Mouse (Mus musculus) cerebellum, adult 2 months (tissue): ENCODE measurements around the gene Tbc1d9b. TPM values are rescaled to one million over a fixed set of nuclear protein-coding genes. Genes with fewer than 3 reads are reported as not detected.

ENCODE experiments used
- DNase-seq, 2 experiments: peaks; one replicate each; pipeline ENCODE4 v3.0.0; 2021
- H3K27ac ChIP-seq: fragments of 200-500 bp; 2 replicates; pipeline ENCODE4 v1.5.1; 2012; ENCODE audit warnings: low read length, control low read depth, inconsistent platforms; ENCODE audit not compliant: insufficient read depth
- H3K27me3 ChIP-seq: fragments of 200-500 bp; 2 replicates; pipeline ENCODE4 v1.6.1; 2012; ENCODE audit warnings: inconsistent platforms, mild to moderate bottlenecking, low read length, moderate library complexity; ENCODE audit not compliant: control insufficient read depth, insufficient read depth
- H3K4me1 ChIP-seq: fragments of 200-500 bp; 2 replicates; pipeline ENCODE4 v1.6.1; 2011; ENCODE audit warnings: low read length; ENCODE audit not compliant: control insufficient read depth, insufficient read depth
- H3K4me3 ChIP-seq: fragments of 200-500 bp; replicated peaks from 2 replicates; pipeline ENCODE3; 2011; ENCODE audit warnings: mild to moderate bottlenecking, low read depth, low read length, control low read depth; ENCODE audit not compliant: insufficient read depth
- CTCF ChIP-seq: fragments of 200-500 bp; IDR thresholded peaks from 2 replicates; pipeline ENCODE4 v1.5.1; 2011; ENCODE audit warnings: low read depth, mild to moderate bottlenecking, control low read depth, low read length, moderate library complexity, borderline replicate concordance; ENCODE audit not compliant: insufficient read depth
- POLR2A ChIP-seq: fragments of 200-500 bp; IDR thresholded peaks from 2 replicates; pipeline ENCODE4 v1.6.1; 2011; ENCODE audit warnings: low read length, control low read depth, borderline replicate concordance; ENCODE audit not compliant: insufficient read depth
- WGBS: fragments of 180-500 bp; shearing (Covaris S2); methylation state at CpG from one replicate; pipeline ENCODE4 v1.1.7; 2018; 5-methylcytosine and 5-hydroxymethylcytosine counted together
- polyA plus RNA-seq: library from polyadenylated mRNA; depleted of rRNA; stranded (reverse); fragments of >200 nt; gene quantifications from 2 replicates; pipeline ENCODE4 v1.2.3, GENCODE M21; 2012

Gene Tbc1d9b
- polyA plus RNA-seq, 1 experiment = 124 TPM

DNA sequence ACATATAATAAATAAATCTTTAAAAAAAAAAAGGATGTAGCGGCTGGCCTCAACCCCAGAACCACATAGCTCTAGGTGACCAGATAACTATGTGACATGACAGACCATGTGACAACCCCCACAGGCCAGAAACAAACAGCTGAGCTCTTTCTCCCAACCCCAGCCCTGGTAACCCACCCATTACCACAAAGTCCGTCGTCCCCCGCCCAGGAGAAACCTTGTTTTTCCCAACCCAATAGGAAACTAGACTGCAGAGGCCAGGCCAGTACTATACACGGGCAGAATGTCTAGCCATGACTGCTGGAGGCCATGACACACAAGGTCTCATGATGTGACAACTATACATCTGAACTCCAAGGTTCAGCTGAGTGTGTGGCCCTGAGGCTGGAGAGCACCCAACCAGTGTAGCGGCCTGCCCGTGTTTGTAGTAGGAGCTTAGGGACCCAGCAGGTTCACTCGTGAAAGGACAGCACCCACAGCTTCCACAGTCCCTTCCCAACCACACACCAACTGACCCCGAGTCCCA lies 72.2 kb downstream of the Tbc1d9b start:
- Histone ChIP-seq H3K4me1 (peaks cover 6% of the 10 kb centered on the region; the same call in 1 of the 2 replicates), H3K27me3 (no peaks in the 10 kb centered on the region), H3K4me3 (no peak overlapping the region), H3K27ac (no peak overlapping the region)
- WGBS = 89% methylated on average over 9 of the region's 9 CpGs
- no peak for DNase-seq
- TF ChIP-seq CTCF (no peak), POLR2A (no peak)

DNA sequence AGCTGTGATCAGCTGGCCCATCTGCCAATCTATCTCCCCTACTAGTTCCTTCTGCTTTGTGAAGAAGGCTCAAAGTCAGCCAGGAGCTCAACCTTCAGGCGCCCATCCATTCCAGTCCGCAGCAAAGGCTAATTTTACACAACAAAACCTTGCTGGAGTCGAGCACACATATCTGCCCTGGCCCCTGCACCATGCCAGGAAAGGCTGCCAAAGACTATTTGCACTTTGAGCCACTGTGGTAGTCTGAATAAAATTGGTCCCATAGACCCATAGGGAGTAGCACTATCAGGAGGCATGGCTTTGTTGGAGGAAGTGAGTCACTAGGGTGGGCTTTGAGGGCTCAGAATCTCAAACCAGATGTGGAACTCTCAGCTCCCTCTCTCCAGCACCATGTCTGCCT lies 74.2 kb downstream of the Tbc1d9b start:
- TF ChIP-seq CTCF (no peak), POLR2A (no peak)
- no peaks in the 10 kb centered on the region for H3K27me3 ChIP-seq
- H3K27ac ChIP-seq = no peak overlapping the region

DNA sequence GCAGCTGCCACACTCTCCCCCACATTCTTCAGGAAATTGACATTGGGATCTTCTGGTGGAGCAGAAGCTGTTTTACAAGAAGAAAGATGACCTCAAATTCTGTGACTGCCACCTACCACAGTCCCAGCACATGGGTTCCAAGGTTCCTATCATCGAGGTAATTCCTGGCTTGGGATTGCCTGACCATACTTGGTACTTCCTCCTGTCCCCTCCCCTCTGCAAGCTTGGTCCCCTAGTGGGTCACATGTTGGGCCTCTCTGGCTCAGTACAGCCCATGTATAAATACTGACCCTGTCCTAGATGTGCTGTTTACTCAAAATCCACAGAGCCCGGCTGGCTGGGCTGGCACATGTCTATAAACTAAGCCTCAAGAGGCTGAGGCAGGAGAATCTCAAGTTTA lies 74.8 kb downstream of the Tbc1d9b start:
- no peak overlapping the region for H3K27ac ChIP-seq
- 68% methylated on average over 2 of the region's 2 CpGs for WGBS
- peaks cover 6% of the 10 kb centered on the region for H3K4me1 ChIP-seq
- no peaks in the 10 kb centered on the region for H3K27me3 ChIP-seq
- no peak for TF ChIP-seq CTCF
- TF ChIP-seq POLR2A = no peak
- H3K4me3 ChIP-seq = no peak overlapping the region
- no peak for DNase-seq

More for the DNA sequence above, 74.2 kb downstream of the Tbc1d9b start:
- no peak overlapping the region for H3K4me3 ChIP-seq
- no peak for DNase-seq
- peaks cover 6% of the 10 kb centered on the region for H3K4me1 ChIP-seq
- 13% methylated on average over 3 of the region's 3 CpGs for WGBS

DNA sequence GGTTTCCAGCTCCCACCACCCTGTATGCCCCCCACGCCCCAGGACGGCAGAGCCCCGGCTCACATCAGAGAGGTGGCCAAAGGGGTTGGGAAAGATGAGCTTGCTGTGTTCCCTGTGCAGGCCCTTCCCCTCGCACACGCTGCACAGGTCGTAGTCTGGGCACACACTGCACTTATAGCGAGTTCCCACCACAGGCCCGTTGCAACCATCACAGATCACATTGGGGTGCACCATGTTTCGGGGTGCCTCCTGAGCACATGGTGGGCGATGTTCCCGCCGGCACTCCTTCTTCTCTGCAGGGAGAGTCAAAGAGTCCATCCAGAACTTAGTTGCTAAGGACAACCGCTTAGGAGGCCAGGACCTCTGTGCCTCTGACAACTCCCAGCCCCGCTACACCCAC lies 76.1 kb downstream of the Tbc1d9b start:
- H3K4me1 ChIP-seq = peaks cover 6% of the 10 kb centered on the region
- no peak for DNase-seq
- no peak overlapping the region for H3K4me3 ChIP-seq
- TF ChIP-seq POLR2A (no peak), CTCF (no peak)
- no peak overlapping the region for H3K27ac ChIP-seq
- WGBS = 93% methylated on average over 14 of the region's 14 CpGs
- no peaks in the 10 kb centered on the region for H3K27me3 ChIP-seq

DNA sequence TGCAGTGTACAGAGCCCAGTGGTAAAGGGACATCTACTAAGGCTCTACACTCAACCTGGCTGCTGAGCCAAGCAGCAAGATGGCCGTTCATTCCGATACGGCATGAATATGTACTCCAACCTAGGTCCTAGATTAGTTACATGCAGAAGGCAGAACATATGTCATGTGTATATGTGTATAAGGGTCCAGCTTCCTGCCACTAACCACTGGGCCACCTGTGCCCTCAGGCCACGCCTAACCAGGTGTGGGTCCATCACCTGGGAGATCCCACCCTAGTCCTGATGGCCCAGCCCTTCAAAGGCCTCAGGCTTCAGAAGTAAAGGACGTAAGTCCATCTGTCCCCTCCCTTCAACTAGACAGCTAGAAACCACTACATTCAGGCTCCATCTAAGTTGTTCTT lies 76.8 kb downstream of the Tbc1d9b start:
- Histone ChIP-seq H3K27me3 (no peaks in the 10 kb centered on the region), H3K4me1 (peaks cover 8% of the 10 kb centered on the region), H3K27ac (no peak overlapping the region), H3K4me3 (no peak overlapping the region)
- WGBS = 96% methylated on average over 5 of the region's 5 CpGs
- no peak for DNase-seq
- TF ChIP-seq CTCF (no peak), POLR2A (no peak)

DNA sequence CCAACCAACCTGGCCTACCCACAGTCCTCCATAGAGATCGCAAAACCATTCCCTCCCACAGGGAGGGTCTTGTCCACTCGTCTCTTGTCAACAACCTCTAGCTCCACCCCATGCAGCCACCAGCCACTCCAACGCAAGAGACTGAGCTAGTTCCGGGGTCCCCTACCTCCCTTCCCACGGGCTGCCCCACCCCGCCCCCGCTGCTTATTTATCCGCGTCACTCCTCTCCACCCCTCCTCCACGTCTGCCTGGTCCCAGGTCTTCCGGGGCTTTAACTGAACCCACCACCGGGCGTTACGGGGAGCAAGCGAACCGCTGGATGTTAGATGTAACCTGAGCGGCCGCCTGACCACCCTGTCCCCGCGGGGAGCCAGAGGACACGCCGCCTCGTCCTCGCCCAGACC lies 78.9 kb downstream of the Tbc1d9b start:
- no peaks in the 10 kb centered on the region for H3K27me3 ChIP-seq
- TF ChIP-seq POLR2A = no peak
- TF ChIP-seq CTCF = no peak
- peak; percentile 88 to 96 for DNase-seq
- H3K4me3 ChIP-seq = peak overlapping the region; percentile 80
- peak overlapping the region; percentile 92 for H3K27ac ChIP-seq
- under 1% methylated on average over 24 of the region's 24 CpGs for WGBS
- peaks cover 14% of the 10 kb centered on the region; the same call in 1 of the 2 replicates for H3K4me1 ChIP-seq

DNA sequence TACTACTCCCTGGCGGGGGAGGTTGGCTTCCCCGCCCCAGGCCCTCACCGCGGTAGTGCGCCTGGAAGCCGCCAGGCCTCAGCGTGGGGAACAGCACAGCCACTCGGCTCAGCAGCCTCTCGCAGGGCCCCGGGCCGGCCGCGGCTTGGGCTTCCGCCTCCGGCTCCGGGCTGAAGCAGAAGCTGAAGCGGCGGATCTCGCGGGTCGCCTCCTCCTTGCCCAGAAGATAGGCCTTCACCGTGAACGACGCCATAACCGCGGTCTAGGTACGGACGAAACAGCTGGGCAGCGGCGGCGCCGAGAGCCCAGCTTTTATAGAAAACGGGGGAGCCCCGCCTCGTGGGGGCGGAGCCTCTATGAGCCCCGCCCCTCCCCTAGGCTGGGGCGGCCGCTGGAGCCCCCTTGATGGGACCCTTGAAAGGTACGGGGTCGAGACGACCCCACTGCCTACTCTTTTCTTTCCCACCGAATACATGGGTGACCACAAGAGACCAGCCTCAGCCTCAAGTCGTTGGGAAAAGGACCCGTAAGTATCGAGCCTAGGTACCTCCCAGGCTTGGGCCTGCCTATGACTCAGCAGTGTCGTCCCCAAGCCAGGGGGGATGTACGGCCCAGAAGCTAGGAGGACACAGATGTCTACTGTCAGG lies 79.4 kb downstream of the Tbc1d9b start, which contains the start of the genes Sqstm1 and Mgat4b:
Gene Sqstm1 (minus strand): TSS at position 323 of the 647 bp plus-strand sequence.
Gene Mgat4b (plus strand): TSS at position 386 of the 647 bp plus-strand sequence.
- DNase-seq = peak; percentile 74 to 88
- no peaks in the 10 kb centered on the region for H3K27me3 ChIP-seq
- H3K27ac ChIP-seq = peak within 1 kb of the TSS; percentile 92
- WGBS = under 1% methylated on average over 48 of the region's 48 CpGs
- peak; percentile 78 for TF ChIP-seq POLR2A
- no peak for TF ChIP-seq CTCF
- H3K4me1 ChIP-seq = peaks cover 19% of the 10 kb centered on the region; the same call in 1 of the 2 replicates
- H3K4me3 ChIP-seq = peak within 1 kb of the TSS; percentile 80

DNA sequence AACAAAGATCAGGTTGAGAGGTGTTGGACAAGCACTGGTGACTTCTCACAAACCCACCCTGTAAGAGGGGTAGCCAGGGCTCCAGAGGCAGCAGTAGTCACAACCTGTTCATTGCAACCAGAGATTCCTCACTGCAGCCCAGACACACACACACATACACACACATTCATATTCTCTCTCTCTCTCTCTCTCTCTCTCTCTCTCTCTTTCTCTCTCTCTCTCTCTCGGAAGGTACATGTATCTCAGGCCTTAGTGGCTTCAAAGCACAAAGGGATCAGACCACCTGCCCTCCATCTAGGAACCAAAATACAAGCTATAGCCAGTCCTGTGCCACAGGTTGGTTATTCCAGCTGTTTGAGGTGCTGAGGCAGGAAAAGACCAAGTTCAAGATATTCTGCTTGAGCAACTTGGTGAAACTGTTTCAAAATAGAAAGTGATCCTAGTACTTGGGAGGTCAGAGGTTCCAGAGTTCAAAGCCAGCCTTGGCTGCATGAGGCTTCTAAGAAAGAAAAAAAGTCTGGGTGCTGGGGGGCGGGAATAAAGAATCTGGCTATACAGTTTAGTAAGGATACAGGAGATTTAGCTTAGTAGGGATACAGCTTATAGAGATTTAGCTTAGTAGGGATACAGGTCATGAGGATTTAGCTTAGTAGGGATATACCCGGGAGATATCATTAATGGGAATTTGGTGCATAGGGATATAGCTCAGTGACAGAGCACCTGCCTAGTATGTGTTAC lies 80.3 kb downstream of the Tbc1d9b start:
- TF ChIP-seq CTCF (no peak), POLR2A (no peak)
- Histone ChIP-seq H3K4me1 (peaks cover 19% of the 10 kb centered on the region; the same call in 1 of the 2 replicates), H3K27me3 (no peaks in the 10 kb centered on the region), H3K27ac (no peak overlapping the region), H3K4me3 (peak overlapping the region; percentile 80)
- WGBS = 90% methylated on average over 3 of the region's 3 CpGs
- no peak for DNase-seq
